Mouse (Mus musculus): ENCODE measurements around the gene Aldh18a1. TPM values are rescaled to one million over a fixed set of nuclear protein-coding genes. Genes with fewer than 3 reads are reported as not detected.
"Not testable (repeated sequence)": the region's sequence is repeated elsewhere in the genome, so short reads cannot be mapped to it uniquely, and the experiment has no call there.

Aldh18a1 gene
- polyA plus RNA-seq, 1 experiment from 2014 or later: 41.3 TPM

DNA sequence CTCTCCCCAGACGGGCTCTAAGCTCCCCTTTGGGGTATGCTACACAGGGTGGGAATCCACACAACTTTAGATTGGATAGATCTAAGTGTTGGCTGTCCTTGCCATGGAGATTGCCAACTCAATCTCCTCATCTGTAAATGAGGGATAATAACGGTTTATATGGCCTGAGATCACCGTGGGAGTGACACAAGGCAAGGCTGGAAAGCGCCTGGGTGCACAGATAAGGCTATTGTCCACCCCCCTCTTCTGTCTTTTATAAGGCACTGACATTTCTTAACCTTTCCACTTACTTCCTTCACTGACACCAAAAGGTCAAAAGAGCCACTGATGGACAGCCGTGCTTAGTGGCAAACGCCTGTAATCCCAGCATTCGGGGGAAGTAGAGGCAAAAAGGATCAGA lies 1.4 kb downstream of the Aldh18a1 start:
- Histone ChIP-seq H3K9me3 (replicated peaks) (no peaks in the 10 kb centered on the region), H3K4me2 (peak overlapping the region; percentile 89), H3K36me3 (no peaks in the 10 kb centered on the region), H3K4me1 (replicated peaks) (peaks cover 25% of the 10 kb centered on the region), H3K27me3 (no peaks in the 10 kb centered on the region), H3K4me3 (peak overlapping the region; percentile 89), H3K9ac (no peak overlapping the region), H3K27ac (no peak overlapping the region)
- no peak for ATAC-seq (replicated peaks; ENCODE audit: insufficient number of reproducible peaks, insufficient read depth, low FRiP score, low read depth)
- 50% methylated on average over 7 of the region's 7 CpGs for WGBS

DNA sequence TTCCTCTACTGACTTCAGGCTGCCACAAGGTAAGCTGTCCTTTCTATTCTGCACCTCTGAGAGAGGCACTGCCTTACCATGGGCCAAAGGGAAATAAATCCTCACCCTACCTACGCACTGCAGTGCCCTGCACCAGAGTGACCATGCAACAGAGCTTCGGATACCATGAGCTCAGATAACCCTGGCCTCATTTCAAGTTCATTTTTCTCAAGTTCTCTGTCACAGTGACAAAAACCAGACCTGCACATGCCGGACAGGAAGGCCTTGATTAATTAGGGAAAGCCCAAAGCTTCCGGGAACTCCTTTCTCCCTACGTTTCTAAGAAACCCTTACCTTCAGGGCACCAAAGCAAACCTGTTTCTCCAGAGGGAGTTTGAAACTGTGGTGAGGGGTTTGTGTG lies 6.6 kb downstream of the Aldh18a1 start:
- Histone ChIP-seq H3K27ac (peak overlapping the region; percentile 47), H3K36me3 (peaks cover 24% of the 10 kb centered on the region)
- WGBS: 39% methylated on average over 5 of the region's 5 CpGs

DNA sequence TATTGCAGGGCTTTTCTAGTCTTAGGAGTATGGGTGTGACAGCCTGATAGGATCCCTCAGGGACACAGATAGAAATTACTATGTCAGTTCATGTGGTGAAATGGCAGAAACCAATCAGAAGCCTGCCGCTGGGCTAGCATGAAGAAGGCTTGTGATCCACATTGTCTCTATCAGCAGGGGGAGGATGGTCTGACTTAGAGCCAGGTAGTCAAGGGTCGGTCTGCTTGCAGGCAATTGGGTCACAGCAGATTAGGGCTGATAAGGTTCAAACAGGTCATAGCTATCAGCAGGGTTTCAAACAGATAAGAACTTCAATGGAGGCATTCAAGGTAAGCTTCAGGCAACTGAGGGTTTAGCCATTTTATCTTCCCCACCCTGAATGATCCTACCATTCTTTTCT lies 7.4 kb downstream of the Aldh18a1 start:
- H3K36me3 ChIP-seq: peaks cover 25% of the 10 kb centered on the region
- H3K27ac ChIP-seq: no peak overlapping the region
- ATAC-seq (replicated peaks; ENCODE audit: insufficient number of reproducible peaks, insufficient read depth, low FRiP score, low read depth): no peak
- peaks cover 18% of the 10 kb centered on the region for H3K4me1 ChIP-seq (replicated peaks)
- 67% methylated on average over 2 of the region's 2 CpGs for WGBS
- no peak overlapping the region for H3K9ac ChIP-seq
- H3K9me3 ChIP-seq (replicated peaks): no peaks in the 10 kb centered on the region
- H3K27me3 ChIP-seq: no peaks in the 10 kb centered on the region
- no peak overlapping the region for H3K4me2 ChIP-seq
- no peak overlapping the region for H3K4me3 ChIP-seq

More for the DNA sequence above, 6.6 kb downstream of the Aldh18a1 start:
- Histone ChIP-seq H3K4me1 (replicated peaks) (peaks cover 18% of the 10 kb centered on the region), H3K9ac (no peak overlapping the region), H3K4me3 (no peak overlapping the region), H3K27me3 (no peaks in the 10 kb centered on the region), H3K4me2 (no peak overlapping the region), H3K9me3 (replicated peaks) (no peaks in the 10 kb centered on the region)
- no peak for ATAC-seq (replicated peaks; ENCODE audit: insufficient number of reproducible peaks, insufficient read depth, low FRiP score, low read depth)

DNA sequence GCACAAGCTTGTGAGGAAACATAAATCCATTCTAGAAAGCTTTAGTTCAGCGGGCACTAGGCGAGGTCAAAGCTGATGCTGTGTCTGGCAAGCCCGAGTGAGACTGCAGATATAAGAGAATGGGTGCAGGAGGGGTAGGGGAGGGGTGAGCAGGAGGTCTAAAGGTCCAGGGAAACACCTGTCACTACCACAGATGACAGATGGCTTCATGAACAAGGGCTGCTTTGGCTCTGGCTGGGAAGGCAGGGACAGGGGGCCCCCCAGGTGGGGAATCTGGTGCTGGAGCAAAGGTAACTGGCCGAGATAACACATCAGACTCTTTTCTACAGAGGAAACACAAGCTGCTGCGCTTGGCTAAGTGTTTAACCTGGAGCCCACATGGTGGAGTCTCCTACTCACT lies 12.8 kb downstream of the Aldh18a1 start:
- Histone ChIP-seq H3K36me3 (peaks cover 69% of the 10 kb centered on the region), H3K9ac (no peak overlapping the region), H3K27ac (no peak overlapping the region), H3K4me2 (no peak overlapping the region), H3K9me3 (replicated peaks) (no peaks in the 10 kb centered on the region), H3K4me1 (replicated peaks) (peaks cover 2% of the 10 kb centered on the region; the same call in 1 of the 2 replicates), H3K4me3 (no peak overlapping the region), H3K27me3 (no peaks in the 10 kb centered on the region)
- no peak for ATAC-seq (replicated peaks; ENCODE audit: insufficient number of reproducible peaks, insufficient read depth, low FRiP score, low read depth)
- 76% methylated on average over 5 of the region's 5 CpGs for WGBS

DNA sequence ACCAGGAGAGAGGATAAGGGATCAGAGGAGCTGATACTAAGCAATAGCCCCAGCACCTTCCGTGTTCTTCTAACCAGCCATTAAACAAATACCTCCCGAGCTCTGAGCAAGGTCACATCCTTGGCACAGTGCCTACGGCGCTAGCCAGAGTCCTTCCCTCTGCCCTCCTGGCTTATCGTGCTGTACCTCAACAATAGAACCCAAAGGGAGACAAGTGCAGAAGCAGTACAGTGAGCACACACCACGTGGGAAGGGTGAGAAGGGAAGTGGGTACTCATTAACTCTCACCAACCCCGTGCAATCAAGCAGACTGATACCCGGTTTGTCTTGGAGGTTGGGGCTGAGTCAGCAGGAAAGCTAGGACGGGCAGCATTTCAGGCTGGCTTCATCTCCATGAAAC lies 17.5 kb downstream of the Aldh18a1 start:
- Histone ChIP-seq H3K27me3 (no peaks in the 10 kb centered on the region), H3K4me3 (no peak overlapping the region), H3K27ac (peak overlapping the region; percentile 61), H3K9ac (no peak overlapping the region), H3K9me3 (replicated peaks) (peaks cover 8% of the 10 kb centered on the region; the same call in 1 of the 2 replicates), H3K36me3 (peaks cover 82% of the 10 kb centered on the region), H3K4me2 (no peak overlapping the region), H3K4me1 (replicated peaks) (peaks cover 10% of the 10 kb centered on the region)
- 64% methylated on average over 9 of the region's 9 CpGs for WGBS
- peak; percentile 73; the same call in 1 of the 2 replicates for ATAC-seq (replicated peaks; ENCODE audit: insufficient number of reproducible peaks, insufficient read depth, low FRiP score, low read depth)

DNA sequence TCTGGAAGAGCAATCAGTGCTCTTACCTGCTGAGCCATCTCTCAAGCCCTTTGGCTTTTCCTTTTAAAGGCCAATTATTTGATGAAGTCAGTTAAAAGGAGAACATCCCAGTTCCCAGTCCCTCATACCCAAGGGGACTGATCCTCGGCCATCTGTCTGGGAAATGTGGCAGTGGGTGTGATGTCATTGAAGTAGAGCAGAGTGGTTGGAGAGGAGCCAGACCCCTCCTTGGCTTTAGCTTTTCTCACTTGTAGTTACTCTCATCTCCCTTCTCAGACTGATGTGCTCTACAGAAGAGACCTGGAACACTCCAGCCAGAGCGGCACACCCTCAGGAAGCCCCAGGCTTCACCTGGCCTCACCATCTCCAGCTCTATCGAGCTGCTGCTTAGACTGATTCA lies 20.6 kb downstream of the Aldh18a1 start:
- WGBS: 50% methylated on average over 3 of the region's 3 CpGs
- peaks cover 22% of the 10 kb centered on the region for H3K4me1 ChIP-seq (replicated peaks)
- no peak overlapping the region for H3K4me2 ChIP-seq
- H3K9ac ChIP-seq: no peak overlapping the region
- H3K36me3 ChIP-seq: peaks cover 73% of the 10 kb centered on the region
- no peak for ATAC-seq (replicated peaks; ENCODE audit: insufficient number of reproducible peaks, insufficient read depth, low FRiP score, low read depth)
- peak overlapping the region; percentile 34; the same call in 1 of the 2 replicates for H3K27ac ChIP-seq
- peaks cover 8% of the 10 kb centered on the region; the same call in 1 of the 2 replicates for H3K9me3 ChIP-seq (replicated peaks)
- H3K27me3 ChIP-seq: no peaks in the 10 kb centered on the region
- no peak overlapping the region for H3K4me3 ChIP-seq

DNA sequence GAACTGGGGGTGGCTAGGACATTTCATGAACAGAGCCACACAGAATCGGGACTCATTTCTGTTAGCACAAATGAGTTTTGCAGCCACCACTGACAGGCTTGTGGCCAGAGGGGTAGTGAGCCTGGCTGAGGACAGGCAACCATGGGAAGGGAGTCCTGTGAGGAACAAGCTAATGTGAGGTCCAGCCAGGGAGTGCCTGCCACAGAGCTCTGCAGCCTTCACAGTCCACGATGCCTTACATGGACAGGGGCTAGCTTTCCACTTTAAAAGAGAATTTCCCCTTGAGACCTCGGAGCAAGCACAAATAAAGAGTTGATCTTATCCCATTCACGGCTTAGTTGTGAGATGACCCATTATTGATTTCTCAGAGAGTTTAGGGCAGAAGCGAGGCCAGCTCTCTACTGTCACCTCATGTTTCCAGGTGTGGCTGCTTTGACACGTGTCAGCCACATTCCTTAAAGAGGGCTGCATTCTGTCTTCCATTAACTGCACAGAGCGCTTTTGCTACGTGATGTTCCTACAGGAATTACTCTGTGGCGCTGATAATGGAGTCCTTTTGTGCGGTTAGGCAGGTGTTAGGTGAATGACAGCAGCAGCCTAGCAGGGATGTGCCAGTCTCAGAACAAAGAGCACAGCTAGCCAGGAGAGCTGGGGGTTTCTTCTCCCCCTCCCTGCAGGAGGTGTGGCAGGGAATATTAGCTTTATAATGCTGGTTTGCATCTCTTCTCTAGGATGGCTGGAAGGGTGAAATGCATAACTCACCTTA lies 24.2 kb downstream of the Aldh18a1 start:
- peaks cover 45% of the 10 kb centered on the region for H3K36me3 ChIP-seq
- H3K27me3 ChIP-seq: no peaks in the 10 kb centered on the region
- H3K27ac ChIP-seq: peak overlapping the region; percentile 66
- H3K4me2 ChIP-seq: no peak overlapping the region
- peak; percentile 79 for ATAC-seq (replicated peaks; ENCODE audit: insufficient number of reproducible peaks, insufficient read depth, low FRiP score, low read depth)
- H3K4me3 ChIP-seq: no peak overlapping the region
- peaks cover 20% of the 10 kb centered on the region for H3K4me1 ChIP-seq (replicated peaks)
- no peaks in the 10 kb centered on the region for H3K9me3 ChIP-seq (replicated peaks)
- WGBS: 56% methylated on average over 10 of the region's 10 CpGs
- H3K9ac ChIP-seq: no peak overlapping the region

DNA sequence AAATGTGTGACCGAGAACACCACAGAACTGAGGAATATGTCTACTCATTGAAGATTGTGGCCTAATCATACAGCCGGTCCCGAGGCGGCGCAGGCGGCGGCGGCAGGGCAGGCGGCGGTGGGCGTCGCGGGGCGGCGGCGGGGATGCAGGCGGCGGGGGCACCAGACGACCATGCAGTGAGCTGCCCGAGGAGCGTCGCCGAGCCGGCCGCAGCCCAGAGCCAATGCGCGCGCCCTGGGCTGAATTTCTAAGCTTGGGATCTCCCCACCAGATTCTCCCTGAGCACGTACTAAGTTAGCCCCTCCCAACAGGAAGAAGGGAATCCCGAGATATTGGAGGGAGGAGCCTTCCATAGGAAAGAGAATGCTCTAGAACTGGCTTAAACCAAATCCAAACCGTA lies 26.7 kb downstream of the Aldh18a1 start:
- Histone ChIP-seq H3K36me3 (peaks cover 40% of the 10 kb centered on the region), H3K4me1 (replicated peaks) (peaks cover 13% of the 10 kb centered on the region; the same call in 1 of the 2 replicates)
- H3K27me3 ChIP-seq; H3K9me3 ChIP-seq (replicated peaks); ATAC-seq (replicated peaks; ENCODE audit: insufficient number of reproducible peaks, insufficient read depth, low FRiP score, low read depth); H3K27ac ChIP-seq; H3K4me3 ChIP-seq; H3K4me2 ChIP-seq; H3K9ac ChIP-seq: not testable (repeated sequence)
- WGBS: 63% methylated on average over 15 of the region's 31 CpGs

DNA sequence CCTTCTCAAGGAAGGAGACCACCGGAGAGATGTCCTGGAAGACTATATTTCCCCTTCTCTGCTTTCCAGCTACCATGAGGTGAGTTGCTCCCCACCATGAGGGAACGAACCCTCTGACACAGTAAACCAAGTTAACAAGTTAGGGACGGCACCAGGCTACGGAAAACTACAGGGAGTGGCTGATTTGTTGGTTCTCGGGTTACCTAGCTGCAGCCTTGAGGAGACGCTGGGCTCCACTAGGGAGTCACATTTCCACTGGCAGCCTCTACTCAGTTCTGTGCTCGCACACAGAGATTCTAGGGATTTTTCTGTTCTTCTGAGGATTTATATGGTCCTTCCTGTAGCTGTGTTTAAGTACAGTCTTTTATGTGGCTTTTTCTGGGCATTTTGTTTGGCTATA lies 32.2 kb downstream of the Aldh18a1 start:
- H3K27me3 ChIP-seq: no peaks in the 10 kb centered on the region
- WGBS: 87% methylated on average over 7 of the region's 7 CpGs
- H3K36me3 ChIP-seq: peaks cover 45% of the 10 kb centered on the region
- H3K9me3 ChIP-seq (replicated peaks): no peaks in the 10 kb centered on the region
- H3K4me1 ChIP-seq (replicated peaks): no peaks in the 10 kb centered on the region
- H3K9ac ChIP-seq: no peak overlapping the region
- no peak overlapping the region for H3K4me3 ChIP-seq
- no peak overlapping the region for H3K4me2 ChIP-seq
- ATAC-seq (replicated peaks; ENCODE audit: insufficient number of reproducible peaks, insufficient read depth, low FRiP score, low read depth): no peak
- no peak overlapping the region for H3K27ac ChIP-seq

DNA sequence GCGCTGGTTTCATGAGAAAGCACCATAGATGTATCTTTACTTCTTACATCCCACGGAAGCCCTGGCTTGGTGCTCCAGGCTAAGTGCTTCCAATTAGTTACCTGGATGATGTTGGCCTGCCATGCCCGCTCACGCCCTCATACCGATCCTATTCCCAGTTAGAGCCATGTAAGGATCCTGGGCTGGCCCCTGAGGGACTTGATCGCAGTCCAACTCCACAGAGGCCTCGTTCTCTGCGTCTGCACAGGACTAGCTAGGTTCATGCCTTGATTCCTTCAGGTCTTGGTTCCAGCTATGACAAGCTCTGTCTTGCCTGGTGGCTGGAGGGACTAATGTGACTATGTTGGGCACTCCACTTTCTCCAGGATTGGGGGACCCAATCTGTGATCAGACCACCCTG lies 33.1 kb downstream of the Aldh18a1 start:
- H3K4me2 ChIP-seq: no peak overlapping the region
- ATAC-seq (replicated peaks; ENCODE audit: insufficient number of reproducible peaks, insufficient read depth, low FRiP score, low read depth): no peak
- no peak overlapping the region for H3K27ac ChIP-seq
- peaks cover 53% of the 10 kb centered on the region for H3K36me3 ChIP-seq
- H3K9me3 ChIP-seq (replicated peaks): no peaks in the 10 kb centered on the region
- no peak overlapping the region for H3K9ac ChIP-seq
- no peaks in the 10 kb centered on the region for H3K4me1 ChIP-seq (replicated peaks)
- H3K27me3 ChIP-seq: no peaks in the 10 kb centered on the region
- no peak overlapping the region for H3K4me3 ChIP-seq
- 92% methylated on average over 8 of the region's 8 CpGs for WGBS

DNA sequence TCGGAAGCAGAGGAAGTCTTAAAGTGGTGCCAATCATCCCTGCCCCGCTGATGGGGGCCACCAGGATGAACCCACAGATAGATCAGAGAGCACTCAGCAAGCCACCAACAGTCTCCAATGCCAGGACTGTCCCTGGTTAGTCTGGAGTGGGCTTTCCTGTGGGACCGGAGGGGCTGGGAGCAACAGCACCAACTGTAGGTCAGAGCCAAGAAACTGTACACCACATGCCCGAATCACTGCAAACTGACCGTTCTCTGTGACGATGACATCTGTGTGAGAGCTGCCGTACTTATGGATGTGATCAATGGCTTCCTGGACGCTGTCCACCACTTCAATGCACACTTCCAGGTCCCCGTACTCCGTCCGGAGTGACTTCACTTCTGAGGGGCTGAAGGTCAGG lies 33.9 kb downstream of the Aldh18a1 start:
- 84% methylated on average over 11 of the region's 11 CpGs for WGBS
- ATAC-seq (replicated peaks; ENCODE audit: insufficient number of reproducible peaks, insufficient read depth, low FRiP score, low read depth): no peak
- H3K9me3 ChIP-seq (replicated peaks): no peaks in the 10 kb centered on the region
- no peak overlapping the region for H3K27ac ChIP-seq
- peaks cover 6% of the 10 kb centered on the region for H3K4me1 ChIP-seq (replicated peaks)
- H3K9ac ChIP-seq: no peak overlapping the region
- no peak overlapping the region for H3K4me2 ChIP-seq
- H3K4me3 ChIP-seq: no peak overlapping the region
- peaks cover 53% of the 10 kb centered on the region for H3K36me3 ChIP-seq
- H3K27me3 ChIP-seq: no peaks in the 10 kb centered on the region

DNA sequence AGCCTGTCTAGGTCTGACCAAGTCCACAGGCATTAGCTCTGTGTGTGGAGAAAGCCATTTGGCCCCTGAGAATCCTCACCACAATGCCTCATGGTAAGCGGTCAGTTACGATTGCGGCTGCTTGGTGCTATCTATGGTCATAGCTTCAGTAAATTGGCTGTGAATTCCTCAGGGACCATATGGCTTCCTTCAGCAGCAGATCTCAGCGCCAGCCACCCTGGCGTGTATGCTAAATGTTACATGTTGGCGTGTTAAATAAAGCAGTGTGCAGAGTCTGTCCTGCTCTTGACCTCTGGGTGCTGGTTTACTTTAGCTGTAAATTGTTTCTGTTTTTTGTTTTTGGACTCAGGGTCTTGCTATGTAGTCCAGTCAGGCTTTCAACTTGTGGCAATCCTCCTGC lies 34.4 kb downstream of the Aldh18a1 start:
- 0 out of 2 replicates have a peak overlapping the region, but pooled peaks have one; percentile 9 for H3K27ac ChIP-seq
- no peak overlapping the region for H3K9ac ChIP-seq
- H3K4me3 ChIP-seq: no peak overlapping the region
- no peaks in the 10 kb centered on the region for H3K9me3 ChIP-seq (replicated peaks)
- H3K27me3 ChIP-seq: no peaks in the 10 kb centered on the region
- peaks cover 53% of the 10 kb centered on the region for H3K36me3 ChIP-seq
- WGBS: 64% methylated on average over 6 of the region's 6 CpGs
- no peak overlapping the region for H3K4me2 ChIP-seq
- no peak for ATAC-seq (replicated peaks; ENCODE audit: insufficient number of reproducible peaks, insufficient read depth, low FRiP score, low read depth)
- H3K4me1 ChIP-seq (replicated peaks): peaks cover 11% of the 10 kb centered on the region
